Mouse (Mus musculus) hindbrain, embryonic 11.5 days (tissue): ENCODE measurements around the gene Gtpbp4. TPM values are rescaled to one million over a fixed set of nuclear protein-coding genes. Genes with fewer than 3 reads are reported as not detected.
"Not testable (repeated sequence)": the region's sequence is repeated elsewhere in the genome, so short reads cannot be mapped to it uniquely, and the experiment has no call there.

ENCODE experiments used
- ATAC-seq: fragments of 200-750 bp; cut with Nextera tagmentation; 2 replicates; pipeline ENCODE4 v1.8.0; 2017; ENCODE audit warnings: mild to moderate bottlenecking, moderate TSS enrichment, moderate library complexity; ENCODE audit not compliant: low FRiP score
- DNase-seq: peaks from one replicate; pipeline ENCODE4 v3.0.0-alpha.2; 2015; ENCODE audit warnings: low spot score
- H3K27ac ChIP-seq: fragments of 300-500 bp; sonication (generic); 2 replicates; pipeline ENCODE4 v1.5.1; 2014; ENCODE audit warnings: mild to moderate bottlenecking, low read depth, low read length
- H3K27me3 ChIP-seq: fragments of 300-500 bp; sonication (generic); 2 replicates; pipeline ENCODE4 v1.6.1; 2014; ENCODE audit warnings: mild to moderate bottlenecking, low read length, moderate library complexity, mixed read lengths; ENCODE audit not compliant: control insufficient read depth, insufficient read depth
- H3K36me3 ChIP-seq: fragments of 300-500 bp; sonication (generic); 2 replicates; pipeline ENCODE4 v1.6.1; 2014; ENCODE audit warnings: mild to moderate bottlenecking, low read length, moderate library complexity, mixed read lengths; ENCODE audit not compliant: control insufficient read depth, insufficient read depth
- H3K4me1 ChIP-seq: fragments of 300-500 bp; sonication (generic); replicated peaks from 2 replicates; pipeline ENCODE4 v1.6.1; 2014; ENCODE audit warnings: low read length, mixed read lengths; ENCODE audit not compliant: control insufficient read depth, insufficient read depth
- H3K4me2 ChIP-seq: fragments of 300-500 bp; sonication (generic); replicated peaks from 2 replicates; pipeline ENCODE4 v1.6.1; 2014; ENCODE audit warnings: mild to moderate bottlenecking, low read depth, low read length
- H3K4me3 ChIP-seq: fragments of 300-500 bp; sonication (generic); 2 replicates; pipeline ENCODE4 v1.5.1; 2014; ENCODE audit warnings: low read depth, low read length
- H3K9ac ChIP-seq: fragments of 300-500 bp; sonication (generic); 2 replicates; pipeline ENCODE4 v1.6.1; 2014; ENCODE audit warnings: low read depth, low read length
- H3K9me3 ChIP-seq: fragments of 300-500 bp; sonication (generic); 2 replicates; pipeline ENCODE4 v1.6.1; 2016; ENCODE audit warnings: low read length; ENCODE audit not compliant: control insufficient read depth
- whole genome bisulfite sequencing: fragments of 180-500 bp; shearing (Covaris S2); extraction: QIAGEN DNeasy Blood & Tissue Kit; methylation state at CpG from one replicate; pipeline ENCODE4 v1.1.7; 2014; 5-methylcytosine and 5-hydroxymethylcytosine counted together
- polyA plus RNA-seq: library from polyadenylated mRNA; unstranded; fragments of >200 nt; fragmentation: Nextera tagmentation; extraction: Ambion mirVana; gene quantifications from 2 replicates; pipeline ENCODE4 v1.2.1, GENCODE M21; 2014

Gtpbp4 gene
- polyA plus RNA-seq, 1 experiment from 2014 or later, result 110 TPM

DNA sequence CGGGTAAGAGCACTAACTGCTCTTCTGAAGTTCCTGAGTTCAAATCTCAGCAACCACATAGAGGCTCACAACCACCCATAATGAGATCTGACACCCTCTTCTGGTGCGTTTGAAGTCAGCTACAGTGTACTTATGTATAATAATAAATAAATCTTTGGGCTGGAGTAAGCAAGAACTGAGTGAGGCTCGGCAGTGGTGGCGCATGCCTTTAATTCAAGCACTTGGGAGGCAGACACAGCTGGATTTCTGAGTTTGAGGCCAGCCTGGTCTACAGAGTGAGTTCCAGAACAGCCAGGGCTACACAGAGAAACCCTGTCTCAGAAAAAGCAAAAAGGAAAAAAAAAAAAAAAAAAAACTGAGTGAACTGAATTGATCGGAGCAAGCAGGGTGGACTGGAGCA, 1.3 kb upstream of the Gtpbp4 start:
- not testable (repeated sequence) for H3K27me3 ChIP-seq, H3K36me3 ChIP-seq, H3K4me1 ChIP-seq, H3K4me2 ChIP-seq, ATAC-seq, H3K9ac ChIP-seq, DNase-seq, H3K9me3 ChIP-seq, H3K27ac ChIP-seq, H3K4me3 ChIP-seq
- 88% methylated on average over 5 of the region's 5 CpGs for WGBS

DNA sequence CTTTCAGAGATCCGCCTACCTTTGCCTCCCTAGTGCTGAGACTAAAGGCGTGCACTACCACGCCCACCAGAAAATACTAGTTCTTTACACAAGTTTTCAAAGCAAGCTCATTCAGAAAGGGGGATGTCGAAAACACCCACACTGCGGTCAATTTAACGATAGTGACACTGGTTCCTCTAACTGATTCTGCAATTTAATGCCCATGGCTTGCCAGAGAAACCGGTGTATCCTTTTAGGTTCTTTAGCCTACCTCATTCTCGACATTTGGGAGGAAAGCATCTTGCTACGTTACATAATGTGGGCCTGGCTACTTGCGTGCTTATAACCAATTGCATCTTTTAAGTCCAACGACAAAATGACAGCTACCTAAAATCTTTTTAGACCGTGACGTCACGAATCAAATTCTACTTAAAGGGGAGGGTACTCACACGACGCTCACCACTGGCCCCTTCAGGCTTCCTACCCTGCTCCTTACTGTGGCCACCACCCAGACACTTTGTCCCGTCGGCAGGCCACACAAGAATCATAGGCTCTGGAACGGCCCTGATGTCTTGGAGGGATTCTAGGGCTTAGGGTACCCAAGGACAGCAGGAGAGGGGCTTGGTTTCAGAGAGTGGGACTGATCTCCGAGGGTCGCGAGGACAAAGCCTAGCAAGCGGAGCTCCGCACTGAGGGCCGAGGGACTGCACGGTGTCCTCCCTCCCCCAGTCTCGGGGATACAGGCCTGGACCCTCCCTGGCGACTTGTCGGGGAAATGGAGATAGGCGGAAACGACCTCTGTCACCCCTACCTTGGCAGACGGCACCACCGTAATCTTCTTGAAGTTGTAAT, 509 bp downstream of the Gtpbp4 start:
- H3K4me2 ChIP-seq, result peak overlapping the region; percentile 53
- no peak overlapping the region for H3K27ac ChIP-seq
- H3K36me3 ChIP-seq, result no peaks in the 10 kb centered on the region
- DNase-seq (peak; percentile 71), ATAC-seq (peak; percentile 86)
- 3% methylated on average over 33 of the region's 33 CpGs for WGBS
- no peaks in the 10 kb centered on the region for H3K27me3 ChIP-seq
- H3K4me1 ChIP-seq, result peaks cover 3% of the 10 kb centered on the region; the same call in 1 of the 2 replicates
- no peaks in the 10 kb centered on the region for H3K9me3 ChIP-seq
- peak overlapping the region; percentile 85 for H3K4me3 ChIP-seq
- peak overlapping the region; percentile 82 for H3K9ac ChIP-seq

DNA sequence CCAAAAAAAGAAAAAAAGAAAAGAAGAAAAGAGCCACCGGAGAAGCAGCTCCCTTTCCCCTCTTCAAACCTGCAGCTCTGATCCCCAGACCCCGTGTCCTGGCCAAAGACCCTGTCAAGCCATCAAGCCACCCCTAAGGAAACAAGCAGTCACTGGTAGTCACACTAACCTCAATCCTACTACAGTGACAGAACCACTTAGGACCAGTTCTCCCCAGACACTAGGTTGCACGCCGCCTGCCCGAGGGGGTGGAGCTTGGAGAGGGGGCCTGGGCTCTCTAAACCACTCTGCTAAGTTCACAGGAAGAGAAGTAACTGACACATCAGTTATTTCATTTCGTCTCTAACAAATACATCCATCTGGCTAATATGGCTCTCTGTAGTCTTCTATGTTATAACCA, 3.7 kb downstream of the Gtpbp4 start:
- no peaks in the 10 kb centered on the region for H3K27me3 ChIP-seq
- ATAC-seq, result no peak
- 95% methylated on average over 6 of the region's 6 CpGs for WGBS

DNA sequence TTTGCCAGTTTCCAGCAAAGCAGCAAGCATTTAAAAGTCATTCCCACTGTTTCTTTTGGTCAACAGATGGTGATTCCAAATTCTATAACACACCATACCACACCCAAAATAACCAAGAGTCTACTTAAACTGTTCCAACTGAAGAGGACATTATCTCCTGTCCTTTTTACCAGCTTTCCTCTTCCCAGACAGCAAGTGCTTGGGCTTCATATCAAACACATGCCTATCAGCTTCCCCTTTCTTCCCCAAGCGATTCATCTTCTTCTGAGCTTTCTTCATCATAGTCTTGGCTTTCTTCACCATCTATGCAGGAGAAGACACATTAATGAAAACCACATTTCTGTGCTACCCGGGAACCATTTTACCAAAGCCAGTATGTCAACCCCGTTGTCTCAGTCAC, 22.9 kb downstream of the Gtpbp4 start:
- Histone ChIP-seq H3K9ac (no peak overlapping the region), H3K9me3 (no peaks in the 10 kb centered on the region), H3K4me2 (no peak overlapping the region), H3K27ac (no peak overlapping the region), H3K4me3 (no peak overlapping the region), H3K36me3 (peaks cover 7% of the 10 kb centered on the region; the same call in 1 of the 2 replicates), H3K27me3 (no peaks in the 10 kb centered on the region), H3K4me1 (no peaks in the 10 kb centered on the region)
- WGBS, result 98% methylated on average over 3 of the region's 3 CpGs
- DNase-seq, result no peak
- ATAC-seq, result no peak

More for the DNA sequence above, 3.7 kb downstream of the Gtpbp4 start:
- Histone ChIP-seq H3K27ac (no peak overlapping the region), H3K4me3 (no peak overlapping the region), H3K9ac (no peak overlapping the region), H3K4me2 (no peak overlapping the region), H3K36me3 (no peaks in the 10 kb centered on the region), H3K9me3 (no peaks in the 10 kb centered on the region), H3K4me1 (peaks cover 3% of the 10 kb centered on the region; the same call in 1 of the 2 replicates)
- DNase-seq, result no peak

DNA sequence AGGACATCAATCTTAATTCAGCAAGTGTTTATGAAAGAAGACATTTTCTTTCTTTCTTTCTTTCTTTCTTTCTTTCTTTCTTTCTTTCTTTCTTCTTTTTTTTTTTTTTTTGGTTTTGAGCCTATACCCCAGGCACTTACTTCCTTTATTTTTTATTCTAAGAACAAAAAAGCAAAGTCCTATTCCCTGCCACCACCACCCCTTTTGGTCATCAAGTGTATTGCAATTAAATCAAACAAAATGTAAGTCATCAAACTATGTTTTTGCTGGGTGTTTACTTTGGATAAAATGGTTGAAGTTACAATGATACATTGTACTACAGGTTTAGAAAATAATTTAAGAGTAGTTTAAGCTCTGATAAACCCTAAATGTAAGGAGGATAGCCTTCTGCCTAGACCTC, 23.5 kb downstream of the Gtpbp4 start:
- peaks cover 7% of the 10 kb centered on the region; the same call in 1 of the 2 replicates for H3K36me3 ChIP-seq
- H3K27ac ChIP-seq, result no peak overlapping the region
- DNase-seq (no peak), ATAC-seq (no peak)
- H3K4me2 ChIP-seq, result no peak overlapping the region
- no peak overlapping the region for H3K9ac ChIP-seq
- no peaks in the 10 kb centered on the region for H3K4me1 ChIP-seq
- H3K4me3 ChIP-seq, result no peak overlapping the region
- no peaks in the 10 kb centered on the region for H3K27me3 ChIP-seq
- H3K9me3 ChIP-seq, result no peaks in the 10 kb centered on the region

DNA sequence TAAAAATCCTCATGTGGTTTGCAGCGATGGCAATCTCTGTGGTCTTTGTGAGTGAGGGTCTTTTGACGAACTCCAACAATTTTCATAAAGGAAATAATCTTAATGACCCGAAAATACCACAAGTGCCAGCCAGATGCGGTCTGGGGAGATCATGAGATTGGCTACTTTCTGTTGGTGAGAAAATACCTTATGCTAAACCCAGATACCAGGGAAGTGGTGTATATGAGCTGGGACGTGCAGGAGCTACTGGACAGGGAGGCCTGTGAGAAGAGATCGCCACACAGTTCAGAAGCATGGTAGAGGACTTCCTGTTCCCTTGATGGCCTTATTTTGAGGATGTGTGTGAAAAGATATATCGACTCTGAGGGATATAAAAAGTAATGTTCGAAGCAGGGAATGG, 28.1 kb downstream of the Gtpbp4 start:
- ATAC-seq (no peak), DNase-seq (no peak)
- Histone ChIP-seq H3K4me3 (no peak overlapping the region), H3K36me3 (no peaks in the 10 kb centered on the region), H3K27ac (no peak overlapping the region), H3K9ac (no peak overlapping the region), H3K27me3 (no peaks in the 10 kb centered on the region), H3K9me3 (no peaks in the 10 kb centered on the region), H3K4me2 (no peak overlapping the region), H3K4me1 (no peaks in the 10 kb centered on the region)
- WGBS, result 89% methylated on average over 8 of the region's 8 CpGs

DNA sequence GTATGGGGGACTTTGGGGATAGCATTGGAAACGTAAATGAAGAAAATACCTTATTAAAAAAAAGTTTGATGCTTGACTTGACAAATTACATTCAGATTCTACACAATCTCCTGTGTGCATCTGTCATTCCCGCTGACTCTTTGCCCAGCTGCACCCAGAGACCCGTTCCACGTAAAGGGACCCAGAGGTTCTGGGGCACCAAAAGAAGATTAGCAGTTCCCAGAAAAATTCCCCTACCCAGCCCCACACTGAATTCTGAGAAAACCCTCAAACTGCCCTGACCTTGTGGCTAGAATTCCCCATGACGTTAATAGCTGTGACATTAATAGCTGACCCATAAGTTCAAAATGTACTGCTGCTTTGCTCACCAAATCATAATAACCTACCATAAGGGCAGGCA, 30.7 kb downstream of the Gtpbp4 start:
- no peaks in the 10 kb centered on the region for H3K4me1 ChIP-seq
- H3K36me3 ChIP-seq, result no peaks in the 10 kb centered on the region
- DNase-seq (no peak), ATAC-seq (no peak)
- no peak overlapping the region for H3K4me2 ChIP-seq
- H3K9me3 ChIP-seq, result no peaks in the 10 kb centered on the region
- H3K27me3 ChIP-seq, result no peaks in the 10 kb centered on the region
- H3K9ac ChIP-seq, result no peak overlapping the region
- 92% methylated on average over 5 of the region's 5 CpGs for WGBS
- no peak overlapping the region for H3K27ac ChIP-seq
- no peak overlapping the region for H3K4me3 ChIP-seq

DNA sequence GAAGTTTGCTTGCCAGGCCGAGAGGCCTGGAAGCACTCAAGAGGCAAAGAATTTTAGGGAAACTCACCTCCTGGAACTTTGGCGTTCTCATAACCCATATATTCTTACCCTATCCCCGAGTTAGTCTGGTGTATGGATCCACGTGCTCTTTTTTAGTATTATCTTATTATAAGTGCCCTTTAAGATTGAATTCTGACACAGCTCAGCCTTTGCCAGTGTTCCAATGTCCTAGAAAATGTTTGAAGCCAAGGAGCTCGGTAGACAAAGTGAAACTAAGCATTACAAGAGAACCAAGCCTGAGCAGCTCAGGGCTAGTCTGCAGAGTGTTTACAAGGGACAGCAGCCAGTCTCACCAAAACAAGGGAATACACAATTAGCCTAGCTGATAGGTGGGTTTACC, 33.6 kb downstream of the Gtpbp4 start:
- H3K27ac ChIP-seq, DNase-seq, H3K4me3 ChIP-seq, H3K36me3 ChIP-seq, H3K27me3 ChIP-seq, H3K4me1 ChIP-seq, ATAC-seq, H3K9ac ChIP-seq, H3K9me3 ChIP-seq, H3K4me2 ChIP-seq: not testable (repeated sequence)
- 34% methylated on average over 5 of the region's 5 CpGs for WGBS
